ENCODE assay signal across 18 mouse cellular contexts in the genomic region with DNA sequence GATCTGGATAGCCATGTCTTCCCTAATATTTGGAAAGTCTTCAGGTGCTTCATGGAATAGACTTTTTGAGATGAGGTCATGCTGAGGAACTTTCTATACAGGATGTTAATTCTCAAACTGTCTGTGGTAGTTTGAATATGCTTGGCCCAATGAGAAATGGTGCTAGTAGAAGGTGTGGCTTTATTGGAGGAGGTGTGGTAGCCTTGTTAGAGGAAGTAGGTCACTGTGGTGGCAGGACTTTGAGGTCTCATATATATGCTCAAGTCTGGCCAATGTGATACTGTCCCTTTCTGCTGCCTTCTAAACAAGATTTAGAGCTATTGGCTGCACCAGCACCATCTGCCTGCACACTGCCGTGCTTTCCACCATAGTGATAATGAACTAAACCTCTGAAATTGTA. TPM values are rescaled to one million over a fixed set of nuclear protein-coding genes. Genes with fewer than 3 reads are reported as not detected.
DNase-seq lines count a peak whose midpoint lies in the region; ATAC-seq and TF ChIP-seq lines count a peak whose summit lies in the region.
"Had no signal": no experiment of that assay in that cellular context is flagged by ENCODE, and none has a peak within 500 bp of the region (broad histone marks: within the 10 kb centered on the region; RNA-seq: fewer than 3 reads in every experiment).

No protein-coding gene starts in this region.

- no peak for ATAC-seq in lung, postnatal 0 days
- ATAC-seq in activated CD4-positive, CD25-positive, alpha-beta regulatory T cell, adult 4 months, result peak; percentile 80
- peak; percentile 50; the same call in 1 of the 2 replicates for ATAC-seq in liver, embryonic 11.5 days (replicated peaks; ENCODE audit: low FRiP score)
- no peak for ATAC-seq in hindbrain, embryonic 14.5 days (ENCODE audit: low FRiP score)
- ATAC-seq: midbrain, embryonic 16.5 days had no signal

- H3K4me2 ChIP-seq in lung, postnatal 0 days (replicated peaks; ENCODE audit: low read depth, low read length), result no peak overlapping the region
- H3K4me2 ChIP-seq in liver, embryonic 11.5 days, result no peak overlapping the region
- no peak overlapping the region for H3K4me2 ChIP-seq in hindbrain, embryonic 14.5 days (replicated peaks)

- TF ChIP-seq CTCF in lung, postnatal 0 days (IDR thresholded peaks at IDR 0.05), result no peak

- H3K27ac ChIP-seq in lung, postnatal 0 days (ENCODE audit: low read length), result no peak overlapping the region
- peak overlapping the region; percentile 40; the same call in 1 of the 2 replicates for H3K27ac ChIP-seq in liver, embryonic 11.5 days (ENCODE audit: low read depth, low read length)
- no peak overlapping the region for H3K27ac ChIP-seq in hindbrain, embryonic 14.5 days
- H3K27ac ChIP-seq: embryonic facial prominence, embryonic 10.5 days; forebrain, embryonic 10.5 days; heart, adult 2 months had no signal

- peak; percentile 14 for DNase-seq in lung, postnatal 0 days (ENCODE audit: low spot score)
- DNase-seq in lung, postnatal 25 days (ENCODE audit: low spot score), result no peak
- no peak for DNase-seq in liver, embryonic 11.5 days (ENCODE audit: low spot score)
- DNase-seq in natural killer cell, adult 2 months (ENCODE audit: low spot score in 2 of 2), result peak; percentile 65 to 78
- no peak for DNase-seq in hindbrain, embryonic 14.5 days (ENCODE audit: low spot score)
- no peak for DNase-seq in urinary bladder, postnatal 4 days (ENCODE audit: low spot score in 2 of 2)
- DNase-seq in lung, postnatal 14 days, result no peak
- DNase-seq: adrenal gland, adult 8-10 months; cerebellum, adult 9-10 months; heart, adult 2 months; kidney, adult 9 months; layer of hippocampus, adult 9-11 months; lung, postnatal 4 days; right cerebral cortex, postnatal 4 days had no signal

- H3K4me1 ChIP-seq in lung, postnatal 0 days (ENCODE audit: insufficient read depth, low read depth, low read length), result no peaks in the 10 kb centered on the region
- peaks cover 47% of the 10 kb centered on the region for H3K4me1 ChIP-seq in liver, embryonic 11.5 days (replicated peaks; ENCODE audit: control insufficient read depth, insufficient read depth, low read length)
- no peaks in the 10 kb centered on the region for H3K4me1 ChIP-seq in hindbrain, embryonic 14.5 days (replicated peaks; ENCODE audit: control insufficient read depth, insufficient read depth, low read length)
- H3K4me1 ChIP-seq: forebrain, embryonic 10.5 days had no signal

- H3K9ac ChIP-seq in lung, postnatal 0 days (replicated peaks; ENCODE audit: low read depth), result no peak overlapping the region
- H3K9ac ChIP-seq in liver, embryonic 11.5 days (ENCODE audit: low read depth, low read length), result no peak overlapping the region
- no peak overlapping the region for H3K9ac ChIP-seq in hindbrain, embryonic 14.5 days

- no peak overlapping the region for H3K4me3 ChIP-seq in lung, postnatal 0 days (ENCODE audit: low read depth, low read length)
- no peak overlapping the region for H3K4me3 ChIP-seq in liver, embryonic 11.5 days (ENCODE audit: low read depth, low read length)
- no peak overlapping the region for H3K4me3 ChIP-seq in hindbrain, embryonic 14.5 days (replicated peaks; ENCODE audit: low read length)
- H3K4me3 ChIP-seq: embryonic facial prominence, embryonic 10.5 days; forebrain, embryonic 10.5 days; heart, adult 2 months had no signal

- no peak for TF ChIP-seq EP300 in lung, postnatal 0 days (IDR thresholded peaks at IDR 0.05)

- H3K36me3 ChIP-seq in lung, postnatal 0 days (ENCODE audit: insufficient read depth, low read length), result no peaks in the 10 kb centered on the region
- H3K36me3 ChIP-seq in liver, embryonic 11.5 days (ENCODE audit: control insufficient read depth, insufficient read depth, low read length), result no peaks in the 10 kb centered on the region
- no peaks in the 10 kb centered on the region for H3K36me3 ChIP-seq in hindbrain, embryonic 14.5 days (replicated peaks; ENCODE audit: control insufficient read depth, insufficient read depth)
- H3K36me3 ChIP-seq: embryonic facial prominence, embryonic 10.5 days; forebrain, embryonic 10.5 days had no signal

- no peaks in the 10 kb centered on the region for H3K9me3 ChIP-seq in lung, postnatal 0 days (ENCODE audit: low read length)
- no peaks in the 10 kb centered on the region for H3K9me3 ChIP-seq in liver, embryonic 11.5 days (ENCODE audit: control insufficient read depth, low read length)
- no peaks in the 10 kb centered on the region for H3K9me3 ChIP-seq in hindbrain, embryonic 14.5 days (ENCODE audit: control insufficient read depth, low read length)
- H3K9me3 ChIP-seq: embryonic facial prominence, embryonic 10.5 days; forebrain, embryonic 10.5 days had no signal

- WGBS in lung, postnatal 0 days, result 100% methylated on average over 1 of the region's 1 CpGs
- 75% methylated on average over 1 of the region's 1 CpGs for WGBS in liver, embryonic 11.5 days
- WGBS in hindbrain, embryonic 14.5 days, result 78% methylated on average over 1 of the region's 1 CpGs

- no peaks in the 10 kb centered on the region for H3K27me3 ChIP-seq in lung, postnatal 0 days (replicated peaks; ENCODE audit: insufficient read depth, low read length)
- H3K27me3 ChIP-seq in liver, embryonic 11.5 days (replicated peaks; ENCODE audit: control insufficient read depth, insufficient read depth, low read length), result no peaks in the 10 kb centered on the region
- H3K27me3 ChIP-seq in hindbrain, embryonic 14.5 days (ENCODE audit: control insufficient read depth, insufficient read depth, low read length), result no peaks in the 10 kb centered on the region

RNA-seq across cellular contexts. Expression of a gene that starts 18.0 kb away (rescaled TPM):
- 38.2 and 42.0 TPM in 2 replicates for polyA plus RNA-seq in lung, postnatal 0 days (2015; fragmentation: Nextera tagmentation; extraction: Ambion mirVana)
- 100 to 1,000 TPM in 1 of 2 experiments, 10 to 100 TPM in 1; 93.8 to 108 TPM for polyA plus RNA-seq in activated CD4-positive, CD25-positive, alpha-beta regulatory T cell, adult 4 months (2017; shearing (Covaris generic))
- polyA plus RNA-seq in liver, embryonic 11.5 days (2014; fragmentation: Nextera tagmentation; extraction: Ambion mirVana), result 77.7 and 80.0 TPM in 2 replicates
- 24.9 and 25.6 TPM in 2 replicates for polyA plus RNA-seq in hindbrain, embryonic 14.5 days (2014; fragmentation: Nextera tagmentation; extraction: Ambion mirVana)

RNA-seq across cellular contexts. Expression of a gene that starts 50.2 kb away (rescaled TPM):
- polyA plus RNA-seq in lung, postnatal 0 days (2015; fragmentation: Nextera tagmentation; extraction: Ambion mirVana), result 21.7 and 24.4 TPM in 2 replicates
- 10 to 100 TPM; 32.6 to 42.3 TPM for polyA plus RNA-seq in activated CD4-positive, CD25-positive, alpha-beta regulatory T cell, adult 4 months (2017; shearing (Covaris generic))
- 22.4 and 25.8 TPM in 2 replicates for polyA plus RNA-seq in liver, embryonic 11.5 days (2014; fragmentation: Nextera tagmentation; extraction: Ambion mirVana)
- 38.1 and 41.7 TPM in 2 replicates for polyA plus RNA-seq in hindbrain, embryonic 14.5 days (2014; fragmentation: Nextera tagmentation; extraction: Ambion mirVana)

Comparison
In these comparisons a context has a peak if more than half of its experiments do, and no peak if none do; other contexts are left out.
1. DNase-seq: peak in lung, postnatal 0 days (single experiment) and natural killer cell, adult 2 months (2 of 2); none in lung, postnatal 25 days (single experiment), liver, embryonic 11.5 days (single experiment), hindbrain, embryonic 14.5 days (single experiment), urinary bladder, postnatal 4 days (0 of 2) and lung, postnatal 14 days (single experiment).
2. ATAC-seq: peak in activated CD4-positive, CD25-positive, alpha-beta regulatory T cell, adult 4 months (single experiment) and liver, embryonic 11.5 days (single experiment); none in lung, postnatal 0 days (single experiment) and hindbrain, embryonic 14.5 days (single experiment).